Mouse (Mus musculus): ENCODE measurements around the gene Ttc19. TPM values are rescaled to one million over a fixed set of nuclear protein-coding genes. Genes with fewer than 3 reads are reported as not detected.

Ttc19 gene
- polyA plus RNA-seq (2017; shearing (Covaris generic)): 69.9 TPM

GRCm38 (mm10) chr11:62280675-62281600 is at the start of gene Ttc19, which contains the start of gene Zswim7:
TSS of gene Ttc19 (plus strand) at chr11:62281473.
TSS of gene Zswim7 (minus strand) at chr11:62281375.

GRCm38 (mm10) chr11:62248401-62249244 is 32.6 kb upstream of the Ttc19 start, which contains the start of gene Adora2b:
TSS of gene Adora2b (plus strand) at chr11:62248984.

Other genes starting within 250 kb of the Ttc19 start
- gene Adora2b, start 32.5 kb upstream of the Ttc19 start, polyA plus RNA-seq (2017; shearing (Covaris generic)): not detected
- gene Zswim7, start 98 bp upstream of the Ttc19 start, polyA plus RNA-seq (2017; shearing (Covaris generic)): 7.5 TPM
- 8.4 TPM for gene Pigl, start 177.0 kb downstream of the Ttc19 start, polyA plus RNA-seq (2017; shearing (Covaris generic))
- gene Ncor1, start 177.1 kb downstream of the Ttc19 start, polyA plus RNA-seq (2017; shearing (Covaris generic)): 432 TPM

Measured in naive thymus-derived CD4-positive, alpha-beta T cell, adult 5 months (primary cell).